Mouse (Mus musculus): Measurements from ENCODE around the gene Il4i1. TPM values are rescaled to one million over a fixed set of nuclear protein-coding genes. Genes with fewer than 3 reads are reported as not detected.

The Il4i1 gene
- total RNA-seq, 2 experiments from 2014 or later: 1.1 to 2.0 TPM

GRCm38 (mm10) chr7:44848561-44849415, 32.6 kb downstream of the Il4i1 start, which contains the start of the genes Akt1s1 and Tbc1d17:
TSS of gene Akt1s1 (plus strand) at chr7:44848991.
TSS of gene Tbc1d17 (minus strand) at chr7:44849079.
- peak; percentile 99 to 100 for DNase-seq (ENCODE audit: low spot score in 2 of 2)

DNA sequence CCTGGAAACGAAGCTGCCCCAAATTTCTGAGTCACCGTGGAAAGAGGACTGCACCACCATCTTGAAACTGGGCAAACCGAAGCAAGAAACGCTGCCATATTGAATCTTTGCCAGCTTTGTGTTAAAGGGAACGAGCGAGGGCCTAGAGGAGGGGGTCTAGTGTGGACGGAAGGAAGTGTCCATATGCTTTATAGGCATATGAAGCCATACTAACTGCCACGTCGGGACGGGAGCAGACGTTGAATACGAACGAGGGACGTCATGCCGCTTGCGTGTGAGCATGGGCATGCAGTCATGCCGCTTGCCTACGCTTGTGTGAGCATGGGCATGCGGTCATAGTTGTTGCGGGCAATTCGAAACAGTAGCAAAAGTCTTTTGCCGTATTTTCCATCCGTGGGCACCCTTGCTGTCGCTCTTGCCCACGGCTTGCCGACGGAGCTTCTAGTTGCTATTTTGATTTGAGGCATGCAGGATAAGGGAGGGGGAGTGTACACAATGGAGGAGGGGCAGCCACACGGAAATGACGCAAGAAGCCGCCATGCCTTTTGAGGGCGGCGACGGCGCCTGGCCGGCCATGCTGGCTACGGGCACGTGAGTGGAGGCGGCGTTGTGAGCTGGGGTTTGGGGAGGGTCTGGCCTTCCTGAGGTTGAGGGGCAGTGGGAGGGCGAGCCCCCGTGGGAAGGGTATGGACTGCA, 33.4 kb downstream of the Il4i1 start:
- DNase-seq (ENCODE audit: low spot score in 2 of 2): peak; percentile 89 to 90

- DNase-seq (ENCODE audit: low spot score in 2 of 2): peak; percentile 69 to 80
These were observed 34.0 kb downstream of the Il4i1 start for GRCm38 (mm10) chr7:44850146-44850545.

DNA sequence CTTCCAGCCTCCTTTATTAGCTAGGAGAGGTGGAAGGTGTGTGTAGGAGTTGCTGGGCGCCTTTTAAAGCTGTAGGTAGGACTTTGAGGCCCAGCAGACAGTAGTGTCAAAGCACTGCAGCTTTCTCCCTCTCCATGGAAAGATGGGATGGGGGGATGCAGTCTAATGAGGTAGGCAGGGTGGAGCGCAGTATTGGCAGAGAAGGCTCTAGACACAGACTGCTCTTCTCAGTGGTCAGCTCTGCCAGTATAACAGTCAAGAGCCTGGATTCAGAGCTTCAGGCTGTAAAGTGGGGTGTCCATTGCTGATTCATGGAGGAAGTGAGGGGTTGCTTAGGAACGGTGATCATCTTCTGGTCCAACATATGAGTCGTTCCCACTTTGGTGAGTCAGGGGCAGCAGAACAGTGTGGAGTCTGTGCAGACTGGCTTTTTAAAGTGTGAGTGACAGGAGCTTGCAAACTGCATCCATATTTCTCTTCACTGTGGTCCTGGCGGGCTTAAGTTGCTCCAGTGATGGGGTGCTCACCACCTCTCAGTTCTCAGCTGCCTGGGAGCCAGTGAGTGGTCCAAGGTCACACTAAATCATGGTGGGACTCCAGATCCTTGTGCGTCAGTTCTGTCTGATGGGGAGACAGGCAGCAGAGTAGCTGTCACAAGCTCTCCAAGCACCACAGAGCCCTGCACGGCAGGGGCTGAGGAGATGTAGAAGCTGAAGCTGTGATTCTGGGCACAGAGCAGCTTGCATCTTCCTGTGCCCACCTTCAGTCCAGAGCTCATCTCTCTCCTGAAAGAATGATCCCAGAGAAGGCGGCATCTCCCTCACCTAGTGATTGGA, 34.8 kb downstream of the Il4i1 start:
- DNase-seq (ENCODE audit: low spot score in 2 of 2): no peak

- DNase-seq (ENCODE audit: low spot score in 2 of 2): no peak
These were observed 35.5 kb downstream of the Il4i1 start for GRCm38 (mm10) chr7:44851625-44852234.

DNA sequence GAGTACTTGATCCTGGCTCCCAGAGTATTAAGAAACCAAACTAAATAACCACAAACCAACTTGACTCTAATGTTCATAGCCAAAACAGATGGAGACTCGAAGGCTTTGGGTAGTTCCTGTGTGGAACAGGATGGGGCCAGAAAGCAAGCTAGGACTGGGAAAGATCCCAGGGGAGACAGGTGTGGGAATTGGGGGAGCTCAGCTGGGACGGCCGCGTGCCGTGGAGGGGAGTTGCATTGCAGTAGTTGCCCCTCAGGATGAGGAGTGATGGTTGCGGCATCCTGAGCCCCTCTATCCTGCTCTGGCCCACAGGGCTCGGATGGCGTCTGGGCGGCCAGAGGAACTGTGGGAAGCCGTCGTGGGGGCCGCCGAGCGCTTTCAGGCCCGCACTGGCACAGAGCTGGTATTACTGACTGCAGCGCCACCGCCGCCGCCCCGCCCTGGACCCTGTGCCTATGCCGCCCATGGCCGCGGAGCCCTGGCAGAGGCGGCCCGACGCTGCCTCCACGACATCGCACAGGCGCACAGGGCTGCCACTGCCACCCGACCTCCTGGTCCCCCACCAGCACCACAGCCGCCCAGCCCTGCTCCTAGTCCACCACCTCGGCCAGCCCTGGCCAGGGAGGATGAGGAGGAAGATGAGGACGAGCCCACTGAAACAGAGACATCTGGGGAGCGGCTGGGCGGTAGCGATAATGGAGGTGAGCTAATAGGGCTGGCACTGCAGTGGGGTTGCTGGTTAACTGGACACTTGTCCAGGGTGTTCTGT, 36.3 kb downstream of the Il4i1 start:
- DNase-seq (ENCODE audit: low spot score in 2 of 2): no peak

DNA sequence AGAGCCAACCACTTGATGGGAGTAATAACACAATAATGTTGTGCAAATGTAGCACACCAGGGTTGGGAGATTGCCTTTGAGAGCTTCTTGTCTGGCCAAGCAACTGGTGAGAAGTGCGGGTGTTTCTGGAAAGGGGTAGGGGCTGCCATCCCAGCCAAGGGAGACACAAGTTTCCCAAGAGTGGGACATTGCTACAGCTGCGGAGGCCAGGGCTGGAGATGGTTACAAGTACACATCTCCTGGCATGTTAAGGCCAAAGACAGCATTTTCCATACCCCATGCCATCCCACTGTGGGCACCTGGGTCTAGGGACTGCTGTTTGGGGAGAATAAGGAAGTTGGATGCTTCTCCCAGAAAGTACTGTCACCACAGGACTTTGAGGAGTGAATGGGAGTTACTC, 36.9 kb downstream of the Il4i1 start:
- no peak for DNase-seq (ENCODE audit: low spot score in 2 of 2)

DNA sequence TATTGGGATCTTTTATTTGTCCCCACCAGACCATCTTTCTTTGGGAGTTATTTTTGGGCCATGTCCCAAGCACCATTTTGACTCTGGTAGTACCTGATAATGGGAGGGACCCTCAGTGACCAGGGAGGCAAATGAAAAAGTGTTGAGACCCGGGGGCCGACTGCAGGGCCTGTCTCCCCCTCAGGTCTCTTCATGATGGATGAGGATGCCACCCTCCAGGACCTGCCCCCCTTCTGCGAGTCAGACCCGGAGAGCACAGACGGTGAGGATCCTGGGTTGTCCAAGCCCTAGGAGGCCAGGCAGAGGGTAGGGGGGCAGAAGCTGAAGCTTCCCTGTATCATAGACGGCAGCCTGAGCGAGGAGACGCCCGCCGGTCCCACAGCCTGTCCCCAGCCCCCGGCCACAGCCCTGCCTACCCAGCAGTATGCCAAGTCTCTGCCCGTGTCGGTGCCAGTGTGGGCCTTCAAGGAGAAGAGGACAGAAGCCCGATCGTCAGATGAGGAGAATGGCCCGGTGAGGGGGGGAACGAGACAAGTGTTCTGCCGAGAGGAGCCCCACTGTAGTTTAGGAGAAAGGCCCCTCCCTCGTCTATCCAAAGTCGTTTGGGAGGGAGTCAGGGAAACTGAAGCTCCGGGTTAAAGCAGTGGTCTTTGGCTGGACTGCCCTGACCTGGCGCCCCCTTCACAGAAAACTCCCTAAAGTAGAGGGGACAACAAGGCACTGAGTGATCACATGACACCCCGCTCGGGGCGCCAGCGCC, 37.6 kb downstream of the Il4i1 start:
- DNase-seq (ENCODE audit: low spot score in 2 of 2): no peak

GRCm38 (mm10) chr7:44854356-44855031, 38.3 kb downstream of the Il4i1 start:
- DNase-seq (ENCODE audit: low spot score in 2 of 2): peak; percentile 73 to 80

DNA sequence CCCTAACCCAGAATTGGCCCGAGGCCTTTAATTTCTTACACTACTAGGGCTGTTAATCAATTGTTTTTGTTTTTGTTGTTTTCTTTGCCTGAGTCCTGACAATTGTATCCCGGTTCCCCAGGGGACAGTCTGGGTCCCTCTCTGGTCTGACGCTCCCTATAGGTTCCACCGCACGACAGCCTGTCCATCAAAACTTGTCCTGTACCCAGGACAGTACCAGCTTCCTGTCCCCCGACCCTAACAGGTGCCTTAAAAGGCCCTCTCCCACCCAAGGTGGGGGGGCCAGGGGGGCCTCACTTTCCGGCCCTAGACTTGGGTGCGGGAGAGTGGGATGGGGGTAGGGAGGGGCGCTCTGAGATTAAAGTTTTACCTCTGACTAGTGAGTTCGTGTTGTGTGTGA, 38.8 kb downstream of the Il4i1 start:
- DNase-seq (ENCODE audit: low spot score in 2 of 2): no peak

DNA sequence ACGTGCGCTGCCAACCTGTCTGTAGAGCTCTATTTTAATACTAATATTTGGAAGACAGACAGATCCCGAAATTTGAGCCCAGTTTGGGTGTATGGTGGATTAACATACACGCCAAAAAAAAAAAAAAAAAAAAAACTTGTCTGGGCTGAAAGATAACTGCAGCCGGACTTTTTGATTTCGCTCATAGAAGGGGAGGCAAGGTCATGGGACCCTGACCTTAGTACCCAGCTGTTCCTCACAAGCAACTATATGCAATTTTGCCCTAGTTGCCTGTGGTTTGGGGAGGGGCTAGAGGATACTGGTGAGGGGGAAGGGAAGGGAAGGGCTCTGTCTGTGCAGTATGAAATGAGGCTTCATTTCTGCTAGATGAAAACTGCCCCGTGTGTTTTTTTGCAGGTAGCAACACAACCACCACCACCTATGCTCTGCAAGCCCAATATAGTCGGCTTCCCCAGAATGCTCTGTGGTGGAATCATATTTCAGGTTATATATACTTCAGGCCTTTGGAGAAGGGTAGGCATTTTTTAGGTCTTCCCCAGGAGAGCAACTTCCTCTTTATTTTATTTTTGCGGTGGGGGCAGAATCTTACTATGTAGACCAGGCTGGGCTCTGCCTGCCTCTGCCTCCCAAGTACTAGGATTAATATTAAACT, 40.2 kb downstream of the Il4i1 start:
- no peak for DNase-seq (ENCODE audit: low spot score in 2 of 2)

GRCm38 (mm10) chr7:44857042-44857552, 40.9 kb downstream of the Il4i1 start, which contains the start of gene Pnkp:
TSS of gene Pnkp (plus strand) at chr7:44857139.
- DNase-seq (ENCODE audit: low spot score in 2 of 2): peak; percentile 87 to 90

DNA sequence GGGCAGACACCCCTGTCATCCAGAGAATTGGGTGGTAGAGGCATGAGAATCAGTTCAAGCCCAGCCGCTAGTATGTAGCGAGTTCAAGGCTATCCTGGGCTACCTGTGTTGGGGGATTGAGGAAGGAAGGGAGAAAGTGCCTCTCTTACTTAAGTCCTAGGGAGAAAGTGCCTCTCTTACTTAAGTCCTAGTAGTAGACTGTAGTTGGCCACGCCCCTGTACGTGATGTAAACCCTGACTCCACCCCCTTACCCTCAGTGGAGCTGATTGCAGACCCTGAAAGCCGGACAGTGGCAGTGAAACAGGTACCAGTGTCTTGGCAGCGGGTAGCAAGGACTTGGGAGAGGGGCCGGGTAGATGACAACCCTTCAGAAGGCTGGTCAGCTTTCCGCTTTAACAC, 41.7 kb downstream of the Il4i1 start:
- no peak for DNase-seq (ENCODE audit: low spot score in 2 of 2)

GRCm38 (mm10) chr7:44859896-44860295, 43.7 kb downstream of the Il4i1 start:
- no peak for DNase-seq (ENCODE audit: low spot score in 2 of 2)

- DNase-seq (ENCODE audit: low spot score in 2 of 2): peak; percentile 78 to 82
These were observed 44.6 kb downstream of the Il4i1 start for GRCm38 (mm10) chr7:44860576-44861428.

DNA sequence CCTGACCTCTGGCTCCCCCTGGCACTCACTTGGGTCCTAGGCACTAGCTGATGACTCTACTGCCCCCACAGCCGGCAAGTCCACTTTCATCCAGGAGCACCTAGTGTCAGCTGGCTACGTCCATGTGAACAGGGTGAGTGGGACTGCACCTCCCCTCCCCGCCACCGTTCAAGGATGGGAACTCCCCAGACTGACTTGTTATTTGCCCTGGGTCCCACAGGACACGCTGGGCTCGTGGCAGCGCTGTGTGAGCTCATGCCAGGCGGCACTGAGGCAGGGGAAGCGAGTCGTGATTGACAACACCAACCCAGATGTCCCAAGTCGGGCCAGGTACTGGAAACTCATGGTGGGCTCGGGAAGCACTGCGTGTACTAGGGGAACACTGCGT, 45.2 kb downstream of the Il4i1 start:
- DNase-seq (ENCODE audit: low spot score in 2 of 2): no peak

DNA sequence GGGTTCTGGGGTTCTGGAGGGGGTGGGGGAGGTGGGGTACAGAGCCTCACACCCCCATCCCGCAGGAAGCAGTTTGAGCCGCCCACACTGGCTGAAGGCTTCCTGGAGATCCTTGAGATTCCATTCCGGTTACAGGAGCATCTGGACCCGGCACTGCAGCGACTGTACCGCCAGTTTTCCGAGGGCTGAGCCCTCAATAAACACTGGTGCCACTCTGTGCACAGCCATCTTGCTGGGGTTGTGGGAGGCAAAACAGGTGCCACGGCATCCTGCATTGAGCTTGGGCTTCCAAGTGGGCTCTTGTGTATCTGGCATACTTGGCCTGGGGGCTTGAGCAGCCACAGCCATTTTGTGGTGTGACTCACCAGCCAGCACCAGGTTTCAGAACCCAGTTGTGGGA, 46.2 kb downstream of the Il4i1 start:
- peak in 1 of 2 experiments; percentile 28 for DNase-seq (ENCODE audit: low spot score in 2 of 2)

Data from layer of hippocampus, postnatal 10 days (tissue).